Mouse (Mus musculus): ENCODE measurements at regions not wholly inside any gene's neighbourhood (a gene's known extent, or its start where the extent isn't known, plus 50 kb on each side); places are given as distances from the start of the nearest gene placed in this dataset.

- no peak for DNase-seq (ENCODE audit: low spot score in 2 of 2)
Observed at GRCm38 (mm10) chr15:70489548-70489947, 3344.8 kb upstream of the Gm6569 start.

- no peak for DNase-seq (ENCODE audit: low spot score in 2 of 2)
Observed at GRCm38 (mm10) chr15:70507046-70507818, 3327.1 kb upstream of the Gm6569 start.

GRCm38 (mm10) chr15:70520551-70520950 is 3313.8 kb upstream of the Gm6569 start:
- no peak for DNase-seq (ENCODE audit: low spot score in 2 of 2)

- no peak for DNase-seq (ENCODE audit: low spot score in 2 of 2)
Observed at GRCm38 (mm10) chr15:70554773-70555582, 3279.4 kb upstream of the Gm6569 start.

- no peak for DNase-seq (ENCODE audit: low spot score in 2 of 2)
Observed at GRCm38 (mm10) chr15:70555583-70555894, 3278.8 kb upstream of the Gm6569 start.

- DNase-seq (ENCODE audit: low spot score in 2 of 2): no peak
Observed at GRCm38 (mm10) chr15:70594295-70594694, 3240.1 kb upstream of the Gm6569 start.

- DNase-seq (ENCODE audit: low spot score in 2 of 2): no peak
Observed at GRCm38 (mm10) chr15:70600762-70601489, 3233.4 kb upstream of the Gm6569 start.

- DNase-seq (ENCODE audit: low spot score in 2 of 2): no peak
Observed at GRCm38 (mm10) chr15:70605251-70605650, 3229.1 kb upstream of the Gm6569 start.

- no peak for DNase-seq (ENCODE audit: low spot score in 2 of 2)
Observed at GRCm38 (mm10) chr15:70606896-70607295, 3227.5 kb upstream of the Gm6569 start.

GRCm38 (mm10) chr15:70618131-70618674 is 3216.2 kb upstream of the Gm6569 start:
- no peak for DNase-seq (ENCODE audit: low spot score in 2 of 2)

GRCm38 (mm10) chr15:70641051-70641552 is 3193.3 kb upstream of the Gm6569 start:
- no peak for DNase-seq (ENCODE audit: low spot score in 2 of 2)

- DNase-seq (ENCODE audit: low spot score in 2 of 2): no peak
Observed at GRCm38 (mm10) chr15:70644447-70645202, 3189.7 kb upstream of the Gm6569 start.

- no peak for DNase-seq (ENCODE audit: low spot score in 2 of 2)
Observed at GRCm38 (mm10) chr15:70675549-70675948, 3158.8 kb upstream of the Gm6569 start.

GRCm38 (mm10) chr15:70704547-70704946 is 3129.8 kb upstream of the Gm6569 start:
- no peak for DNase-seq (ENCODE audit: low spot score in 2 of 2)

- DNase-seq (ENCODE audit: low spot score in 2 of 2): no peak
Observed at GRCm38 (mm10) chr15:70713736-70714135, 3120.6 kb upstream of the Gm6569 start.

GRCm38 (mm10) chr15:70727361-70727885 is 3106.9 kb upstream of the Gm6569 start:
- DNase-seq (ENCODE audit: low spot score in 2 of 2): no peak

GRCm38 (mm10) chr15:70727956-70728355 is 3106.4 kb upstream of the Gm6569 start:
- DNase-seq (ENCODE audit: low spot score in 2 of 2): peak in 1 of 2 experiments; percentile 6

GRCm38 (mm10) chr15:70744239-70744638 is 3090.1 kb upstream of the Gm6569 start:
- no peak for DNase-seq (ENCODE audit: low spot score in 2 of 2)

GRCm38 (mm10) chr15:70764045-70764444 is 3070.3 kb upstream of the Gm6569 start:
- DNase-seq (ENCODE audit: low spot score in 2 of 2): no peak

GRCm38 (mm10) chr15:70764513-70764912 is 3069.8 kb upstream of the Gm6569 start:
- no peak for DNase-seq (ENCODE audit: low spot score in 2 of 2)

All from left cerebral cortex, adult 18-20 months (tissue).